Mouse (Mus musculus) left cerebral cortex, adult 2 months (tissue): ENCODE measurements at regions not wholly inside any gene's neighbourhood (a gene's known extent, or its start where the extent isn't known, plus 50 kb on each side); places are given as distances from the start of the nearest gene placed in this dataset.
"Not testable (repeated sequence)": the region's sequence is repeated elsewhere in the genome, so short reads cannot be mapped to it uniquely, and the experiment has no call there.

ENCODE experiments used
- DNase-seq, 2 experiments: peaks; one replicate each; pipeline ENCODE4 v3.0.0; 2021 to 2022; ENCODE audit warnings: low spot score in 2 of 2, mixed read lengths in 1 of 2; ENCODE audit errors: extremely low spot score in 1 of 2
- H3K27ac ChIP-seq: fragments of 200-600 bp; 2 replicates; pipeline ENCODE4 v1.8.1; 2022
- H3K4me3 ChIP-seq: fragments of 200-600 bp; 2 replicates; pipeline ENCODE4 v1.8.1; 2022
- CTCF ChIP-seq: fragments of 200-600 bp; IDR thresholded peaks from 2 replicates; pipeline ENCODE4 v1.8.1; 2022; ENCODE audit warnings: antibody characterized with exemption, mild to moderate bottlenecking, moderate library complexity
- intact Hi-C: fragments of 180-260 bp; cut with DNase I; formaldehyde crosslinking; loops from one replicate; pipeline ENCODE4 v1.15.1; 2025

- Histone ChIP-seq H3K4me3 (no peak overlapping the region), H3K27ac (no peak overlapping the region)
- TF ChIP-seq CTCF = no peak
- intact Hi-C loops = no loop called here
- DNase-seq = no peak
These were observed 383.4 kb upstream of the Ercc4 start for GRCm38 (mm10) chr16:12726043-12726442.

- H3K27ac ChIP-seq, H3K4me3 ChIP-seq, DNase-seq, intact Hi-C loops: not testable (repeated sequence)
These were observed 379.2 kb upstream of the Ercc4 start for GRCm38 (mm10) chr16:12730167-12730730.

GRCm38 (mm10) chr16:12731588-12731987 lies 377.9 kb upstream of the Ercc4 start:
- DNase-seq = no peak
- H3K4me3 ChIP-seq = no peak overlapping the region
- H3K27ac ChIP-seq = no peak overlapping the region
- no peak for TF ChIP-seq CTCF
- intact Hi-C loops = no loop called here

GRCm38 (mm10) chr16:12742472-12742871 lies 367.0 kb upstream of the Ercc4 start:
- Histone ChIP-seq H3K27ac (no peak overlapping the region), H3K4me3 (no peak overlapping the region)
- no peak for DNase-seq
- no peak for TF ChIP-seq CTCF
- intact Hi-C loops = no loop called here

GRCm38 (mm10) chr16:12753181-12753580 lies 356.3 kb upstream of the Ercc4 start:
- intact Hi-C loops = no loop called here
- no peak for DNase-seq
- TF ChIP-seq CTCF = no peak
- Histone ChIP-seq H3K27ac (no peak overlapping the region), H3K4me3 (no peak overlapping the region)

- TF ChIP-seq CTCF = no peak
- intact Hi-C loops = no loop called here
- H3K27ac ChIP-seq = no peak overlapping the region
- no peak for DNase-seq
- no peak overlapping the region for H3K4me3 ChIP-seq
These were observed 355.1 kb upstream of the Ercc4 start for GRCm38 (mm10) chr16:12754361-12754760.

GRCm38 (mm10) chr16:12758594-12758993 lies 350.9 kb upstream of the Ercc4 start:
- intact Hi-C loops = no loop called here
- no peak for DNase-seq
- Histone ChIP-seq H3K4me3 (no peak overlapping the region), H3K27ac (no peak overlapping the region)
- peak; percentile 28 for TF ChIP-seq CTCF

- no peak for TF ChIP-seq CTCF
- intact Hi-C loops = no loop called here
- H3K4me3 ChIP-seq = no peak overlapping the region
- H3K27ac ChIP-seq = no peak overlapping the region
- no peak for DNase-seq
These were observed 345.3 kb upstream of the Ercc4 start for GRCm38 (mm10) chr16:12764166-12764565.

- no peak for TF ChIP-seq CTCF
- intact Hi-C loops = no loop called here
- H3K4me3 ChIP-seq = no peak overlapping the region
- peak; percentile 9 to 34 for DNase-seq
- H3K27ac ChIP-seq = no peak overlapping the region
These were observed 344.9 kb upstream of the Ercc4 start for GRCm38 (mm10) chr16:12764608-12765007.

GRCm38 (mm10) chr16:12766846-12767245 lies 342.6 kb upstream of the Ercc4 start:
- Histone ChIP-seq H3K27ac (no peak overlapping the region), H3K4me3 (no peak overlapping the region)
- DNase-seq = no peak
- intact Hi-C loops = no loop called here
- TF ChIP-seq CTCF = no peak

- intact Hi-C loops = no loop called here
- DNase-seq = no peak
- no peak overlapping the region for H3K27ac ChIP-seq
- no peak for TF ChIP-seq CTCF
- no peak overlapping the region for H3K4me3 ChIP-seq
These were observed 341.2 kb upstream of the Ercc4 start for GRCm38 (mm10) chr16:12768161-12768895.

- TF ChIP-seq CTCF = no peak
- no peak for DNase-seq
- intact Hi-C loops = no loop called here
- Histone ChIP-seq H3K27ac (no peak overlapping the region), H3K4me3 (no peak overlapping the region)
These were observed 339.0 kb upstream of the Ercc4 start for GRCm38 (mm10) chr16:12770482-12770881.

- no peak overlapping the region for H3K27ac ChIP-seq
- intact Hi-C loops = no loop called here
- TF ChIP-seq CTCF = no peak
- no peak for DNase-seq
- H3K4me3 ChIP-seq = no peak overlapping the region
These were observed 336.9 kb upstream of the Ercc4 start for GRCm38 (mm10) chr16:12772535-12772934.
